Comparison of ENCODE assay signal across 8 mouse cellular contexts in genomic region chr11:69800138-69800391, GRCm38 (mm10). TPM values are rescaled to one million over a fixed set of nuclear protein-coding genes. Genes with fewer than 3 reads are reported as not detected.
DNase-seq lines count a peak whose midpoint lies in the region; ATAC-seq lines count a peak whose summit lies in the region.

No protein-coding gene starts in this region.

- H3K27me3 ChIP-seq in hindbrain, embryonic 13.5 days, result peaks cover 52% of the 10 kb centered on the region
- H3K27me3 ChIP-seq in midbrain, embryonic 13.5 days, result peaks cover 50% of the 10 kb centered on the region

- peak; percentile 35 to 65 for DNase-seq in adrenal gland, postnatal 36 days
- no peak for DNase-seq in adrenal gland, adult 2 months
- peak; percentile 40 for DNase-seq in lung, postnatal 10 days
- DNase-seq in lung, postnatal 14 days, result no peak
- DNase-seq in adipocyte (ENCODE audit: low spot score), result no peak

- H3K4me2 ChIP-seq in hindbrain, embryonic 13.5 days, result peak overlapping the region; percentile 94
- peak overlapping the region; percentile 97 for H3K4me2 ChIP-seq in midbrain, embryonic 13.5 days (replicated peaks)

- peak overlapping the region; percentile 89 for H3K9ac ChIP-seq in hindbrain, embryonic 13.5 days
- peak overlapping the region; percentile 81 for H3K9ac ChIP-seq in midbrain, embryonic 13.5 days (replicated peaks)

- peaks cover 77% of the 10 kb centered on the region for H3K4me1 ChIP-seq in hindbrain, embryonic 13.5 days (replicated peaks)
- peaks cover 69% of the 10 kb centered on the region for H3K4me1 ChIP-seq in midbrain, embryonic 13.5 days (replicated peaks)

- ATAC-seq in hindbrain, embryonic 13.5 days (ENCODE audit: low FRiP score), result peak; percentile 18
- ATAC-seq in midbrain, embryonic 13.5 days, result peak; percentile 49
- ATAC-seq in megakaryocyte-erythroid progenitor cell, adult 5-6 weeks (replicated peaks; ENCODE audit: low FRiP score, low TSS enrichment, poor library complexity, severe bottlenecking), result no peak

- H3K9me3 ChIP-seq in hindbrain, embryonic 13.5 days, result no peaks in the 10 kb centered on the region
- H3K9me3 ChIP-seq in midbrain, embryonic 13.5 days, result no peaks in the 10 kb centered on the region

- peaks cover 4% of the 10 kb centered on the region for H3K36me3 ChIP-seq in hindbrain, embryonic 13.5 days
- H3K36me3 ChIP-seq in midbrain, embryonic 13.5 days, result no peaks in the 10 kb centered on the region

- peak overlapping the region; percentile 95 for H3K27ac ChIP-seq in hindbrain, embryonic 13.5 days
- peak overlapping the region; percentile 96 for H3K27ac ChIP-seq in midbrain, embryonic 13.5 days

- WGBS in hindbrain, embryonic 13.5 days, result under 1% methylated on average over 11 of the region's 11 CpGs
- WGBS in midbrain, embryonic 13.5 days, result 0% methylated on average over 11 of the region's 11 CpGs

- peak overlapping the region; percentile 52 for H3K4me3 ChIP-seq in hindbrain, embryonic 13.5 days
- H3K4me3 ChIP-seq in midbrain, embryonic 13.5 days (replicated peaks), result peak overlapping the region; percentile 59

RNA-seq across cellular contexts. Expression of gene Fgf11, which starts 1.6 kb away (rescaled TPM):
- 1 to 10 TPM; 3.9 to 8.6 TPM for total RNA-seq in adrenal gland, postnatal 36 days (2021)
- total RNA-seq in adrenal gland, adult 2 months (2021), result 10 to 100 TPM in 1 of 2 experiments, 1 to 10 TPM in 1; 4.6 to 12.8 TPM
- polyA plus RNA-seq in adrenal gland, adult 2 months (2012; rRNA removed), result 6.0 and 13.4 TPM in 2 replicates
- polyA plus RNA-seq in hindbrain, embryonic 13.5 days (2015; fragmentation: Nextera tagmentation; extraction: Ambion mirVana), result 4.8 and 5.5 TPM in 2 replicates
- polyA plus RNA-seq in midbrain, embryonic 13.5 days (2015; fragmentation: Nextera tagmentation; extraction: Ambion mirVana), result 3.4 and 4.4 TPM in 2 replicates
- total RNA-seq in megakaryocyte-erythroid progenitor cell, adult 5-6 weeks (2014; fragmentation: Nextera tagmentation), result 0.57 and 0.63 TPM in 2 replicates
- 2.3 TPM in 1 of 2 replicates, not detected in the other for total RNA-seq in megakaryocyte-erythroid progenitor cell, adult 5-6 weeks (2017)

RNA-seq across cellular contexts. Expression of gene Chrnb1, which starts 4.3 kb away (rescaled TPM):
- 1 to 10 TPM; 1.1 to 1.8 TPM for total RNA-seq in adrenal gland, postnatal 36 days (2021)
- 1 to 10 TPM; 1.7 to 3.1 TPM for total RNA-seq in adrenal gland, adult 2 months (2021)
- polyA plus RNA-seq in adrenal gland, adult 2 months (2012; rRNA removed), result 2.7 and 3.0 TPM in 2 replicates
- polyA plus RNA-seq in hindbrain, embryonic 13.5 days (2015; fragmentation: Nextera tagmentation; extraction: Ambion mirVana), result 1.5 and 2.6 TPM in 2 replicates
- 0.83 and 0.85 TPM in 2 replicates for polyA plus RNA-seq in midbrain, embryonic 13.5 days (2015; fragmentation: Nextera tagmentation; extraction: Ambion mirVana)
- 2.3 TPM in 1 of 2 replicates, not detected in the other for total RNA-seq in megakaryocyte-erythroid progenitor cell, adult 5-6 weeks (2014; fragmentation: Nextera tagmentation)
- total RNA-seq in megakaryocyte-erythroid progenitor cell, adult 5-6 weeks (2017), result 0.28 and 1.9 TPM in 2 replicates

RNA-seq across cellular contexts. Expression of gene Tmem102, which starts 5.4 kb away (rescaled TPM):
- under 1 TPM; 0.17 to 0.26 TPM for total RNA-seq in adrenal gland, postnatal 36 days (2021)
- 1 to 10 TPM in 1 of 2 experiments, under 1 TPM in 1; 0.23 to 1.1 TPM for total RNA-seq in adrenal gland, adult 2 months (2021)
- 0.81 and 0.94 TPM in 2 replicates for polyA plus RNA-seq in adrenal gland, adult 2 months (2012; rRNA removed)
- 1.1 TPM in 2 replicates for polyA plus RNA-seq in hindbrain, embryonic 13.5 days (2015; fragmentation: Nextera tagmentation; extraction: Ambion mirVana)
- polyA plus RNA-seq in midbrain, embryonic 13.5 days (2015; fragmentation: Nextera tagmentation; extraction: Ambion mirVana), result 0.44 and 0.52 TPM in 2 replicates
- total RNA-seq in megakaryocyte-erythroid progenitor cell, adult 5-6 weeks (2014; fragmentation: Nextera tagmentation), result not detected in 2 replicates
- total RNA-seq in megakaryocyte-erythroid progenitor cell, adult 5-6 weeks (2017), result not detected in 2 replicates

RNA-seq across cellular contexts. Expression of gene Gm39566, which starts 15.0 kb away (rescaled TPM):
- total RNA-seq in adrenal gland, postnatal 36 days (2021), result not detected
- total RNA-seq in adrenal gland, adult 2 months (2021), result not detected
- polyA plus RNA-seq in adrenal gland, adult 2 months (2012; rRNA removed), result not detected in 2 replicates
- not detected in 2 replicates for polyA plus RNA-seq in hindbrain, embryonic 13.5 days (2015; fragmentation: Nextera tagmentation; extraction: Ambion mirVana)
- not detected in 2 replicates for polyA plus RNA-seq in midbrain, embryonic 13.5 days (2015; fragmentation: Nextera tagmentation; extraction: Ambion mirVana)
- total RNA-seq in megakaryocyte-erythroid progenitor cell, adult 5-6 weeks (2014; fragmentation: Nextera tagmentation), result not detected in 2 replicates
- not detected in 2 replicates for total RNA-seq in megakaryocyte-erythroid progenitor cell, adult 5-6 weeks (2017)

RNA-seq across cellular contexts. Expression of gene Spem2, which starts 18.2 kb away (rescaled TPM):
- not detected for total RNA-seq in adrenal gland, postnatal 36 days (2021)
- not detected for total RNA-seq in adrenal gland, adult 2 months (2021)
- polyA plus RNA-seq in adrenal gland, adult 2 months (2012; rRNA removed), result 0.09 TPM in 1 of 2 replicates, not detected in the other
- polyA plus RNA-seq in hindbrain, embryonic 13.5 days (2015; fragmentation: Nextera tagmentation; extraction: Ambion mirVana), result 0.10 TPM in 1 of 2 replicates, not detected in the other
- not detected in 2 replicates for polyA plus RNA-seq in midbrain, embryonic 13.5 days (2015; fragmentation: Nextera tagmentation; extraction: Ambion mirVana)
- total RNA-seq in megakaryocyte-erythroid progenitor cell, adult 5-6 weeks (2014; fragmentation: Nextera tagmentation), result not detected in 2 replicates
- not detected in 2 replicates for total RNA-seq in megakaryocyte-erythroid progenitor cell, adult 5-6 weeks (2017)

Comparison
In these comparisons a context has a peak if more than half of its experiments do, and no peak if none do; other contexts are left out.
1. DNase-seq: peak in adrenal gland, postnatal 36 days (2 of 2) and lung, postnatal 10 days (single experiment); none in adrenal gland, adult 2 months (single experiment), lung, postnatal 14 days (single experiment) and adipocyte (single experiment).